Mouse (Mus musculus) midbrain, embryonic 14.5 days (tissue): ENCODE measurements around the gene Calml4. TPM values are rescaled to one million over a fixed set of nuclear protein-coding genes. Genes with fewer than 3 reads are reported as not detected.
A peak's percentile ranks its signal among the peaks of the same experiment; 100 is the strongest.

Experiments
- ATAC-seq: fragments of 200-750 bp; cut with Nextera tagmentation; 2 replicates; pipeline ENCODE4 v1.8.0; 2017; ENCODE audit warnings: moderate number of reproducible peaks, moderate library complexity; ENCODE audit not compliant: low FRiP score, low TSS enrichment
- DNase-seq: peaks from one replicate; pipeline ENCODE4 v3.0.0-alpha.2; 2015
- H3K27ac ChIP-seq: fragments of 300-500 bp; sonication (generic); replicated peaks from 2 replicates; pipeline ENCODE4 v1.5.1; 2014; ENCODE audit warnings: mild to moderate bottlenecking, low read depth, low read length, moderate library complexity
- H3K27me3 ChIP-seq: fragments of 300-500 bp; sonication (generic); 2 replicates; pipeline ENCODE4 v1.6.1; 2014; ENCODE audit warnings: low read length, control low read depth, mixed read lengths; ENCODE audit not compliant: control insufficient read depth, insufficient read depth
- H3K36me3 ChIP-seq: fragments of 300-500 bp; sonication (generic); 2 replicates; pipeline ENCODE4 v1.6.1; 2014; ENCODE audit warnings: low read length, control low read depth; ENCODE audit not compliant: control insufficient read depth, insufficient read depth
- H3K4me1 ChIP-seq: fragments of 300-500 bp; sonication (generic); 2 replicates; pipeline ENCODE4 v1.6.1; 2014; ENCODE audit warnings: mild to moderate bottlenecking, antibody characterized with exemption, low read length, control low read depth; ENCODE audit not compliant: control insufficient read depth, insufficient read depth
- H3K4me2 ChIP-seq: fragments of 300-500 bp; sonication (generic); 2 replicates; pipeline ENCODE4 v1.6.1; 2014; ENCODE audit warnings: mild to moderate bottlenecking, low read length, moderate library complexity
- H3K4me3 ChIP-seq: fragments of 300-500 bp; sonication (generic); replicated peaks from 2 replicates; pipeline ENCODE4 v1.5.1; 2014; ENCODE audit warnings: low read depth, low read length
- H3K9ac ChIP-seq: fragments of 300-500 bp; sonication (generic); replicated peaks from 2 replicates; pipeline ENCODE4 v1.6.1; 2014; ENCODE audit warnings: mild to moderate bottlenecking, low read length, moderate library complexity
- H3K9me3 ChIP-seq: fragments of 300-500 bp; sonication (generic); 2 replicates; pipeline ENCODE4 v1.6.1; 2016; ENCODE audit warnings: low read length, control low read depth, mixed read lengths; ENCODE audit not compliant: control insufficient read depth
- WGBS: fragments of 180-500 bp; shearing (Covaris S2); extraction: QIAGEN DNeasy Blood & Tissue Kit; methylation state at CpG from one replicate; pipeline ENCODE4 v1.1.7; 2014; 5-methylcytosine and 5-hydroxymethylcytosine counted together
- polyA plus RNA-seq: library from polyadenylated mRNA; unstranded; fragments of >200 nt; fragmentation: Nextera tagmentation; extraction: Ambion mirVana; gene quantifications from 2 replicates; pipeline ENCODE4 v1.2.1, GENCODE M21; 2014

Calml4 gene
- polyA plus RNA-seq, 1 experiment from 2014 or later = 7.1 TPM

DNA sequence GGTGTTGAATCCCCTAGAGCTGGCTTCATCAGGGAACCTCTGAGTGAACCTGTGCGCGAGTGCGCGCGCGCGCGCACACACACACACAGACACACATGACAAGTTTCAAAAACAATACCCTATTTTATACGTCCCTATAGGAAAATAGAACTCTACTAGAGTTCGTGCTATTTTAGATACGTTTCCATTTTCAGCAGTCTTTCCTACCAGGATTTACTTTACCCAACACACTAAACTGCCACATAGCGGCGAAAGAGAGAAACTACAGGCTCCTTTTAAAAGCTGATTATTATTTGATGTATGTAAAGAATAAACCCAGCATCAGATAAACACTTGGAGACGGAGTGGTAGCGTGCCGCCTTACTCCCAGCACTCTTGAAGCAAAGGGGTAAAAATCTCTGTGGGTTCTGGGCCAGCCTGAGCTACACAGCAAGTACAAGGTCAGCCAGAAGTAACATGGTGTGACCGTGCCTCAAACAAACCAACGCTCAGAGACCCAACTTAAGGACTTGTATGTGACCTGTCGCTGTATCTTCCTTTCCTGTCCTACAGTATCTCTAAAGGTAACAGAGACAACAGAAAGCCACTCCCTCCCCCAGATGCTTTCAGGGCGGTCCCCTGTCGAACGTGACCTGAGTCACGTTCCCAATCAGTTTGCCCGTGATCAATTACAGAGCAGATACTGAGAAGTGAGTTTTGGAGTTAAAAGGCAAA lies 29.8 kb upstream of the Calml4 start:
- H3K9me3 ChIP-seq = no peaks in the 10 kb centered on the region
- WGBS = 7% methylated on average over 24 of the region's 24 CpGs
- peak overlapping the region; percentile 60; the same call in 1 of the 2 replicates for H3K27ac ChIP-seq
- DNase-seq (peak; percentile 84), ATAC-seq (no peak)
- no peak overlapping the region; the same call in 1 of the 2 replicates for H3K9ac ChIP-seq
- no peaks in the 10 kb centered on the region for H3K27me3 ChIP-seq
- peaks cover 15% of the 10 kb centered on the region for H3K4me1 ChIP-seq
- no peaks in the 10 kb centered on the region for H3K36me3 ChIP-seq
- H3K4me3 ChIP-seq = peak overlapping the region; percentile 32
- peak overlapping the region; percentile 54 for H3K4me2 ChIP-seq

DNA sequence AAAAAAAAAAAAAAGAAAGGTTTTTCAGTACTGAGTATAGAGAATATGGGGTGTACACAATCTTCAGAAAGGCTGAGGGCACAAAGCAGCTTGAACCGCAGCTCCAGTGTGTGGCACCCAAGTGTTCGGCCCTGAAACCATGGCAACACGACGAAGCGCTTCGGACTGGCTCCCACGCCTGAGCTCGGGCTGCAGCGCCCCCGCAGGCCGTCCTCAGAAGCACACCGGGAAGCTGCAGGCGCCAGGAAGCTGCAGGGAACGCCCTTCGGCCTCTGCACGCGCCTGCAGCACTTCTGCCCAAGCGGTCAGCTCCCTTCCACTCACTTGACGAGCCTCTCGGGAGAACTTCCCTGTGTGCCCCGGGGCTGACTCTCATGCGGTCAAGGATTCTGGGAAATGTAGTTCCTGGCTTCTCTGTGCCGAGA lies 29.2 kb upstream of the Calml4 start:
- WGBS = under 1% methylated on average over 23 of the region's 23 CpGs
- ATAC-seq = peak; percentile 92
- no peak overlapping the region for H3K27ac ChIP-seq

DNA sequence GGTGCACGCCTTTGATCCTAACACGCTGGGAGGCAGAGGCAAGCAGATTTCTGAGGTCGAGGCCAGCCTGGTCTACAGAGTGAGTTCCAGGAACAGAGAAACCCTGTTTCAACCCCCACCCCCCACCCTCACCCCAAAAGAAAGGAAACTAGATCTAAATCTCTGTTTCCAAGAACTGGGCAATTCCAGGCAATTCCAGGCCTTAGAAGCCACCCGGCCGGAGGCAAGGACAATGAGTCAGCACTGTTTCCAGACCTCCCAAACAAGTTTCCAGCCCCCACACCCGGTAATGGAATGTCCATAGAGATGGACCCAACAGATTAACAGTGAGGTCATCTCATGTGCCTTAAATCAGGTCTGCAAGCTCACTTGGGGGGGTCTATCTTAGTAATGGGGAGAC lies 28.0 kb upstream of the Calml4 start:
- H3K4me2 ChIP-seq = no peak overlapping the region
- no peak overlapping the region for H3K4me3 ChIP-seq
- no peak for DNase-seq
- H3K27ac ChIP-seq = no peak overlapping the region
- no peak overlapping the region for H3K9ac ChIP-seq
- peaks cover 15% of the 10 kb centered on the region for H3K4me1 ChIP-seq
- H3K36me3 ChIP-seq = no peaks in the 10 kb centered on the region
- H3K9me3 ChIP-seq = no peaks in the 10 kb centered on the region
- ATAC-seq = no peak
- WGBS = 83% methylated on average over 6 of the region's 6 CpGs
- H3K27me3 ChIP-seq = no peaks in the 10 kb centered on the region

More for the DNA sequence above, 29.2 kb upstream of the Calml4 start:
- Histone ChIP-seq H3K9ac (no peak overlapping the region; the same call in 1 of the 2 replicates), H3K4me1 (peaks cover 15% of the 10 kb centered on the region), H3K27me3 (no peaks in the 10 kb centered on the region), H3K36me3 (no peaks in the 10 kb centered on the region), H3K9me3 (no peaks in the 10 kb centered on the region), H3K4me3 (peak overlapping the region; percentile 32), H3K4me2 (peak overlapping the region; percentile 54)
- peak; percentile 95 for DNase-seq

DNA sequence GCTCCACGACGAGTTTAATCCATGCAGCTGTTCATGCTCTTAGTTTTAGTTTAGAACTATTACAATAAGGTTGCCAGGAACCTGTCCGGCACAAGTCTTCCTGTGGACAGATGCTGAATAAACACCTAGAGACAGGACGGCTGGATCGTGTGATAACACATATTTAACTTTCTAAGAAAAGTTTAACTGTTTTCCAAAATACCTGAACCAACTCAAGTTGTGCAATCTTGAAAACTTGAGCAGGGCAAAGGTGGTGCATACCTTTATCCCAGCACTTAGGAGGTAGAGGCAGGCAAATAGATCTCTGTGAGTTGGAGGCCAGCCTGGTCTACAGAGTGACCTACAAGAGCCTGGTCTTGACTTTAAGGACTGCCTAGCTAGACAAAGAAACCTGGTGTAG lies 23.0 kb upstream of the Calml4 start:
- no peak for ATAC-seq
- H3K4me3 ChIP-seq = no peak overlapping the region
- peaks cover 14% of the 10 kb centered on the region; the same call in 1 of the 2 replicates for H3K4me1 ChIP-seq
- no peaks in the 10 kb centered on the region for H3K27me3 ChIP-seq
- no peaks in the 10 kb centered on the region for H3K9me3 ChIP-seq
- DNase-seq = no peak
- no peak overlapping the region for H3K27ac ChIP-seq
- no peaks in the 10 kb centered on the region for H3K36me3 ChIP-seq
- no peak overlapping the region for H3K4me2 ChIP-seq
- H3K9ac ChIP-seq = no peak overlapping the region
- 85% methylated on average over 5 of the region's 5 CpGs for WGBS

DNA sequence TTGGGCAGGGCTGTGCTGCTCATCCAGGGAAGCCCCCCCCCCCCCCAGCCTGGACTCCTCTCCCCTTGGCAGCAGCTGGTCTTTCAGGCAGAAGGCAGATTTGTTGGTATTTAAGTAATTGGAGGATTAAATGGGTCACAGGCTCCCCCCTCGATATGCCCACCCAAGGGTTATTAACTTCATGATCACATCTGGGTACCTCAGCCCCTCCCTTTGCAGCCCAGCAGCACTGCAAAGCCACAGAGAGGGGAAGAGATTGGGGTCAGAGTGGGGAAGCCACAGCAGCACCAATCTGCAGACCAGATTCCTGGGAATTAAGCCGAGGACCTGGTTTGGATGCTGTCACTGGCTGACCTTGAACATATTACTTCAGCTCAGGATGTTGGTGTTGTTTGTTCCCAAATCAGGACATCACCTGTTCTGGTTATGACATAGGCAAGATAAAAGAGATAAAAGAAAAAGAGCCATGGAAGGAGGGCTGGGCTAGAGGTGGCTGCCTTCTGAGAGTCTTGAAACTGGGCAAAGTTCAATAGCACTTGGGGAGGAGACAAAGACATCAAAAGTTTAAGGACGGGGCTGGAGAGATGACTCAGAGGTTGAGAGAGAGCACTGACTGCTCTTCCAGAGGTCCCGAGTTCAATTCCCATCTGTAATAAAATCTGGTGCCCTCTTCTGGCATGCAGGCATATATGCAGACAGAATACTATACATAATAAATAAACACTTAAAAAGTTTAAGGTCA lies 22.0 kb upstream of the Calml4 start:
- WGBS = 50% methylated on average over 4 of the region's 4 CpGs

DNA sequence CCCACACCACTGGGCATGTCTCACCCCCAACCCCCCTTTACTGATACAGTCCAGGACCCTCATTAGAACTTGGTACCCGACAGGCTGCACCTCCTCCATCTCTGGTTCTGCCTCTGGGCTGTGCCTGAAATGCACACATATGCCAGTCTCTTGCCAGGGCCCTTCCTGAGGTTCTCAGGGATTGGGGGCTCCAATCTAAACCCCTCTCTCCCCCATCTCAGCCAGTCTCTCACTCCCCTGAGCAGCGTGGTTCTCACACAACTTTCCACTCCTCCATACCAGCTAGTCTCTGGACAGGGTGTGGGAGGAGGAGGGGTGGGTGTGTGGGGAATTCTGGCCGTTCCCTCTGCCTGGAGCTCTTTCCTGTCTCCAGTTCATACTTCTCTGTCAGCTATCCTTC lies 20.3 kb upstream of the Calml4 start:
- H3K4me3 ChIP-seq = no peak overlapping the region
- 54% methylated on average over 3 of the region's 3 CpGs for WGBS

More for the DNA sequence above, 22.0 kb upstream of the Calml4 start:
- no peaks in the 10 kb centered on the region for H3K9me3 ChIP-seq
- no peak overlapping the region for H3K4me3 ChIP-seq
- H3K27ac ChIP-seq = no peak overlapping the region
- H3K9ac ChIP-seq = no peak overlapping the region
- H3K27me3 ChIP-seq = no peaks in the 10 kb centered on the region
- peaks cover 14% of the 10 kb centered on the region; the same call in 1 of the 2 replicates for H3K4me1 ChIP-seq
- H3K4me2 ChIP-seq = no peak overlapping the region
- no peaks in the 10 kb centered on the region for H3K36me3 ChIP-seq
- DNase-seq = no peak
- ATAC-seq = no peak

DNA sequence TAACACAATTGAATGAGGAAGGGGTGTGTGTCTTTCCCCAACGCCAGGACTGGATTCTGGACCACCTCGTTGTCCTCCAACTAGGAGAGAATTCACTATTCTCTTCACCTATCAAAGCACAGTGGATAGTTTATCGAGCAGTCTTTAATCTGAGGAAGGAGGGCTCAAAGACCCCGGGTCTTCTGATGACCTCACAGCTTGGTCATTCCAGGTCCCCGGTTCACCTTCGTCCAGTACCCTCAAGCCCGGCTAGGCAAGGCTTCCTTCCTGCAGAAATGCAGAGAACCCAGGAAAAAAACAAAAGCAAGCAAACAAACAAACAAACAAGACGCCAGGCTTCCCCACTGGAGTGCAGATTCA lies 19.8 kb upstream of the Calml4 start:
- Histone ChIP-seq H3K4me3 (peak overlapping the region; percentile 63), H3K4me2 (peak overlapping the region; percentile 94), H3K9ac (peak overlapping the region; percentile 75; the same call in 1 of the 2 replicates), H3K9me3 (no peaks in the 10 kb centered on the region), H3K27ac (0 out of 2 replicates have a peak overlapping the region, but pooled peaks have one; percentile 13), H3K4me1 (peaks cover 14% of the 10 kb centered on the region; the same call in 1 of the 2 replicates), H3K36me3 (no peaks in the 10 kb centered on the region), H3K27me3 (no peaks in the 10 kb centered on the region)
- ATAC-seq = no peak; the same call in 1 of the 2 replicates
- whole genome bisulfite sequencing = 18% methylated on average over 8 of the region's 8 CpGs
- no peak for DNase-seq

More for the DNA sequence above, 20.3 kb upstream of the Calml4 start:
- DNase-seq = no peak
- no peak overlapping the region for H3K9ac ChIP-seq
- no peak for ATAC-seq
- 0 out of 2 replicates have a peak overlapping the region, but pooled peaks have one; percentile 0 for H3K27ac ChIP-seq
- no peaks in the 10 kb centered on the region for H3K9me3 ChIP-seq
- no peaks in the 10 kb centered on the region for H3K27me3 ChIP-seq
- no peak overlapping the region; the same call in 1 of the 2 replicates for H3K4me2 ChIP-seq
- H3K36me3 ChIP-seq = no peaks in the 10 kb centered on the region
- peaks cover 14% of the 10 kb centered on the region; the same call in 1 of the 2 replicates for H3K4me1 ChIP-seq

DNA sequence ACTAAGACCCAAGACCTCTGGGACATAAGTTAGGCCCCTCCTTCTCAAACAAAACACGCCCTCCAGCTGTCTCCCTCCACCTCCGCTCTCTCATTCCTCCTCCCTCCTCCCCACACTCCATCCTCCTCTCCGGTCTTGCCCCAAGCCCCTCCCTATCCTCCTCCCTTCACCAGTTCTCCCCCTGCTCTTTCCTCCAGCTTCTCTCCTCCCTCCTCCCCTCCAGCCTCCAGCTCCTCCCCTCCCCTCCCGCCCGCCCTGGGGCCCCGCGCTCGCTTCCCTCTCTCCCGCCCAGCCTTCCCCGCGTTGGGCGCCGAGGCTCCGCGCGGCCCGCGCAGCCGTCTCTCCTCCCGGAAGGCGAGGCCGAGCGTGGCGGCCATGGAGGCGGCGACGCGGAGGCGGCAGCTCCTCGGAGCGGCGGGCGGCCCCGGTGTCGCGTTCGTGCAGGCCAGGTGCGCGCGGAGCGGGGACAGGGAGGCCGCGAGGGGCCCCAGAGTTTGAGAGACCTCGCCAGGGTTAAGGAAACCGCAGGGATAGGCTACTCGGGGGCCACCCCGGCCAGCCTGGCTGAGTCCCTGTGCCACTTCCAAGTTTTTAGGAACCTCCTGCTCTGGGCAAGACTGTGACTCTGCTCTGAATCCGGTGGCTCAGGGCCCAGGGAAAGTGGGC lies 19.2 kb upstream of the Calml4 start, which contains the start of gene Cln6:
TSS of gene Cln6 (plus strand) at position 280 of the 666 bp plus-strand sequence.
- under 1% methylated on average over 48 of the region's 48 CpGs for WGBS
- no peaks in the 10 kb centered on the region for H3K27me3 ChIP-seq
- peak within 1 kb of the TSS; percentile 75 for H3K9ac ChIP-seq
- no peaks in the 10 kb centered on the region for H3K36me3 ChIP-seq
- H3K9me3 ChIP-seq = no peaks in the 10 kb centered on the region
- peaks cover 14% of the 10 kb centered on the region; the same call in 1 of the 2 replicates for H3K4me1 ChIP-seq
- peak within 1 kb of the TSS; percentile 61 for H3K27ac ChIP-seq
- peak within 1 kb of the TSS; percentile 63 for H3K4me3 ChIP-seq
- H3K4me2 ChIP-seq = peak within 1 kb of the TSS; percentile 94
- DNase-seq (peak; percentile 83), ATAC-seq (peak; percentile 84)
